Mouse (Mus musculus) T-cell, adult 2 months (primary cell): Measurements from ENCODE around the gene Mfsd10.
A peak's percentile ranks its signal among the peaks of the same experiment; 100 is the strongest.

ENCODE experiments used
- DNase-seq: peaks from one replicate; pipeline ENCODE4 v3.0.0; 2022; ENCODE audit warnings: low spot score

The Mfsd10 gene

DNA sequence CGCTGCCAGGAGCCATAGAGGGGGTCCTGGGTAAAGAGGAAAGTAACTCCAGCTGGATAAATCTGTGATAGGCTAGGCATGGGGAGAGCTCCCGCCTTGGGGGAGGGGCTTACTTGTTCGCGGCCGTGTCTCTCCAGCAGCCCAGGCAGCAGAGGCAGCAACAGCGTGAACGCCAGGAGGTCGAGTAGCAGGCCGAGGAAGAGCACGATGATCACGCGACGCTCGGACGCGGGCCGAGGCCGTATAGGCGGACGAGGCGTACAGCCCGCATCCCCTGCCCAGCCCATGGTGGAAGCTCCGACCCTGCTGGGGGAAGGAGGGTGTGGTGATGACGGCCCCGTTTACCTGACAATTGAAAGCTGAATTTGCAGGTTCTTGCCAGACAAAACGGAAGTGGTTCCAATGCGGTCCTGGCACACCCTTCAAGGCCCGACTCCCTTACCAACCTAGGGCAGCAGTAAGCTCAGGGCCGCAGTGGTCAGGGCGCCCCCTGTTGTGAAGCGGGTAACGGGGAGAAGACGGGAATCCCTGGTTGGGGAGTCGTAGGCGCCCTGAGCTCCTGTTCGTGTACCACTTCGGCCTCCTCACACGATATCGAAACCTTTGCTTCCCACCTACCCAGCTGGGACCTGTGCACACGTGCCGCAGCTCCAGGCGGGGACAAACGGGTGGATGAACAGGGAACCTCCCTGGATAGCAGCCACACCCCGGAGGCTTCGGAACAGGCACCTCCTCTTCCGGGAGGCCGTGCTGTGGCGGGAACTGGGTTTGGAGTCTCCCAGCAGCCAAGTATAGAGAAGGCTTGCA is at the start of gene Mfsd10:
Gene Mfsd10, minus strand, starts transcription at position 732 of the 807 bp plus-strand sequence.
- DNase-seq: peak; percentile 73

DNA sequence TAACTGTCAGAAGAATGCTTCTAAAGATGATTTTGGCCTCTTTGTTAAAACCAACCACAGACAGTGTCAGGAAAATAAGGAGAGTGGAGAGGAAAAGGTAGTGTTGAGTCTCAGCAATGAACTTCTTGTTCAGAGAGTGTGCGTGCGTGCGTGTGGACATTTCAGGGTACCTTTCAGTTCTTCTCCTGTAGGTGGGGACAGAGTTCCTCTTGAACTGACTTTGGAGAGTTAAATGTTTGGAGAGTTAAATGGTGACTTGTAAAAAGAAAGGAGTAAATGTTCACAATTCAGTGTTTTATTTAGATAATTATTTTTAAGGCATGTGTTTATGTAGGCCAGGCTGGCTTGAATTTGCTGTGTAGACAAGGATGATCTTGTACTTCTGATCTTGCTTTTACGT is 33.3 kb upstream of the Mfsd10 start:
- no peak for DNase-seq

DNA sequence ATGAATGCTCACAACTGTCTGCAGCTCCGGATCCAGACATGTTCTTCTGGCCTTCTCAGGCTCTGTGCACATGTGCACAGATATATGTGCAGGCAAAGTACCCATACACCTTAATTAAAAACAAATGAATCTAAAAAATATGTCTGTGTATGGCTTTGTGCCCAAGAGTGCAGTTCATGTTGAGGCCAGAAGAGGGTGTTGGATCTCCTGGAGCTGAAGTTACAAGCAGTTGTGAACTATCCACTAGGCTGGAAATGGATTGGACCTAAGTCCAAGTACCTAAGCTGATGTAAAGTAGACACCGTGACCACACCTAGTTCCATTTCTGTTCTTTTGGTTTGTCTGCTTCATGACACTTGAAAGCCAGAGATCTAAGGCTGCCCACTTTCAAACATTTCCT is 32.5 kb upstream of the Mfsd10 start:
- DNase-seq: no peak

DNA sequence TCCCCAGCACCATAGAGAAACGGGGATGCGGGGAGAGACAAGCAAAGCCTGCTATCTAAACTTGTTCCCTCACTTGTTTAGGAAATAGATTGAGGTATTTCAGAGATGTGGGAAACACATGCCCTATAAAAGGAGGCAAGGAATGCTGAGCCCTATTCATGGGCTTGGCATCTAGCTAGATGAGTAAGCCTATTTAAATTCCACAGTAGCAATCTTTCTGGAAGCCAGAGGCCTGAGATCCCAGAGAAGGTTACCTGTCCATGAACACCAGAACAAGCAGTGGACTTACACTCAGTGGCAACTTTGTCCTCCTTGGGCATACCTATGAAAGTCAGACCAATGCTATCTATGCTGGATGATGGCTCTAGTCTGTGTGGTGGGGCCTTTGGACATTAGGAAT is 26.2 kb upstream of the Mfsd10 start:
- DNase-seq: no peak

DNA sequence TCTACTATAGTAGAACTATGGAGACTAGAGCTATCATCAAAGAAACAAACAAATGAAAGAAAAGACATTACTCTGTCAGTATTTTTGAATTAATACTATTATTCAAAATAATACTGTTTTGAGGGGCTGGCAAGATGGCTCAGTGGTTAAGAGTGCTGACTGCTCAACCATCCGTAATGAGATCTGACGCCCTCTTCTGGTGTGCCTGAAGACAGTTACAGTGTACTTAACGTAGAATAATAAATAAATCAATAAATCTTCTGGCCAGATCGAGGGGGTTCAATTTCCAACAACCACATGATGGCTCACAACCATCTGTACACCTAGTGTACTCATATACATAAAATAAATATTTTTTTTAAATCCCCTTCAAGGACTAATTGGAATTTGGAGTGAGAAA is 24.9 kb upstream of the Mfsd10 start:
- DNase-seq: no peak

DNA sequence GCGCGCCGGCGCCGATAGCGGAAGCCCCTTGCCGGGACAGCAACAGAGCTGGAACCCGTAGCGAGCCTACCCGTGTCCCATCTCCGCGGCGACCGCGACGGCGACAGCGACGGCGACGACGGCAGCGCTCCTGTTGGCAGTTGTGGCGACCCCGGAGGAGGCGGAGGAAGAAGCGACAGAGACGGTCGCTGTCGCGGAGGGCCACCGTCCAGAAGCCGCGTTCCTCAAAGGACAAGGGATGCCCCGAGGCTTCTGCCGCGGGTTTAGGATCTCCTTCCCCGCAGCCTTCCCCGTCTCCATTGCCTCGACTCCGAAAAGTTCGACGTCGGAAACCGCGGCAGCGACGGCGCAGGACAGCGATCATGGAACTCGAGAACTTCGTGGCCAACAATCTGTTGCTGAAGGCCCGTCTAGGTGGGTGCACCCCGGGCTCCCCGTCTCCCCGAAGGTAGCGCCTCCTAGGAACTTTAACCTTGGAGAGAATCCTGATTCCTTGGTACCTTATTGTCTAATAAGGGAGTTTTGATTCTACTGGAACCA is 23.6 kb upstream of the Mfsd10 start:
- no peak for DNase-seq

DNA sequence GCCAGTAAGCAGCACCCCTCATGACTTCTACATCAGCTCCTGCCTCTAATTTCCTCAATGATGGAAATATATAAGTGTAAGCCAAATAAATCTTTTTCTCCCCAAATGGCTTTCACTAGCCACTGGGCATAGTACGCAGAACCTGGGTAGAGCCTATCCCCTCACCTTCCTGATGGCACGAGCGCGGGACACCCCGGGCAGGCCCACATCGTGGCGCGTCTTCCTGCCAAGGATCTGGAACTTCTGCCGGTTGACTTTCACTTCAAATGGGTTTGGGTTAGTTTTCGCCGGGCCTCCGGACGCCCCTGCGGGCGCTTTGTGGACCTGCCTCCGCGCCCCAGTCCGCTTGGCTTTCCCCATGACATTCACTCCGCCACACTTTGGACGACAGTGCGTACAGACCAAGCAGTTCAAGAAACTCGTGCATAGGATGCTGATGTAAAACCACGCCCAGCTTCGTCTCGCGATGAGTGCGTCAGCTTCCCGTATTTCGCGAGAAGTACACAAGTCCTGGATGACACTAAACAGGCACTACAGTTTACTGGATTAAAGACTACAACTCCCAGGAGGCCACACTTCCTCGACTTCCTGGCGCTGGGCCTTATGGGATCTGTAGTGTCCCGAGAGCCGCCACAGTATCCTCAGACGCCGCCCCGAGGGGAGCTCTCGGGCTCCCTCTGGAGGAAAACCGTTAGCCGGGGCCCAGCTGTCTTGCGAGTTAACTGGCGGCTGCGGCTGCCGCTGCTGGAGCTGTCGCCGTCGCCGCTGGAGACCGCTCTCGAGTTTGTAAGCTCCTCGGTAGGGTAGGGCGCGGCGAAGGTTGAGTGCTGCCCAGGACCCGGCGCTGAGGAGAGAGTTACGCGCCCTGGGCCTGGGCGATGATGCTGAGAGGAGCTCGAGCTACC is 22.9 kb upstream of the Mfsd10 start, which contains the start of the genes Nop14 and Grk4:
Gene Nop14, minus strand, starts transcription at position 463 of the 905 bp plus-strand sequence.
Gene Grk4, plus strand, starts transcription at position 694 of the 905 bp plus-strand sequence.
- DNase-seq: peak; percentile 99

DNA sequence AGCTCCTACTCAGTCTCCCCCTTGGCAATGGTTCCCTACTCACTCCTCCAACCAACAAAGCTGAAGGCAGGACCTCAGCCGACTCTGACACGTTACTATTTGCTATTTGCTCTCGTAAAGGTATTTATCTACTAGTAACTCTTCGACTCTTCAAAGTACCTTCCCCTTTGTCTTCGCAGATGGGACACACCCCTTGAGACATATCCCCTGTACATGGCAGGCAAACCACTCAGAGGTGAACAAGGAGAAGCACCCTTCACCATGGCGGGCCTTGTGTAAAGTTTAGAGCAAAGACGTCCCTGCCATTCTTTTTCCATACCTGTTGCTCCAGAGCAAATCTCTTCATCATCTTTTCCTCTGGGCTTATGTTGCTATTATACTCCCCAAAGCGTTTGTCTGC is 20.5 kb upstream of the Mfsd10 start:
- no peak for DNase-seq

DNA sequence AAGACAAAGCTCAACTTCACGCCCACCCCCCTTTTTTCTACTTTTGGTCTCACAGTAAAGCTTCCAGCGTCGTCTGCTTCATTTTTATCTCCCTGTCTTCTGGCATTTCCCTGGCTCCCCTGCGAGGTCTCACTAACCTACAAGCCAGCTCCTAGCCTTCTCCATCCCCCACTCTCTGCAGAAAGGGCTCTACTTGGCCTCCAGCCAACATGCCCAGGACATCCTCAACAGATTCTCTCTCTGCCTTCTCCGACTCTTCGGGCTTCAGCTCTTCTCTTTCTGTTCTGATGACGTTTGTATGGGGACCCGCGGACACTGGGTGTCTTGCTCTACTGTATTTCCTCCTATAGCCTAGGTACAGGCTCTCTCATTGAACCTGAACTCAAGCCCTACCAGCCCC is 17.9 kb upstream of the Mfsd10 start:
- no peak for DNase-seq

DNA sequence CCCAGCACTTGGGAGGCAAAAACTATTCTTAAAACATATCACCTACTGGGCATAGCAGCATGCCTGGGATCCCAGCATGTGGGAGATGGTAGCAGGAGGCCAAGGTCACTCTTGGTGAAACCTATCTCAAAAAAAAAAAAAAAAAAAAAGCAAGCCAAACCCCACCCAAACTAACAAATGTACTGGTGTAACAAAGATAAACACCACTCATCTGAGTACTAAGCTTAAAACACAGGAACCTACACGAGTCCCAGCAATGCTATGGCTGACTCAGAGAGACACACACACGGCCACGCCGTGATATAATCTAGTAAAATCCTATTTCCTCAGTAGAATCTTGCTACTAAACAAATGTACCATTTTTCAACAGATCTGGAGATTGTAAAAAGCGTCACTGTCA is 15.9 kb upstream of the Mfsd10 start:
- no peak for DNase-seq

DNA sequence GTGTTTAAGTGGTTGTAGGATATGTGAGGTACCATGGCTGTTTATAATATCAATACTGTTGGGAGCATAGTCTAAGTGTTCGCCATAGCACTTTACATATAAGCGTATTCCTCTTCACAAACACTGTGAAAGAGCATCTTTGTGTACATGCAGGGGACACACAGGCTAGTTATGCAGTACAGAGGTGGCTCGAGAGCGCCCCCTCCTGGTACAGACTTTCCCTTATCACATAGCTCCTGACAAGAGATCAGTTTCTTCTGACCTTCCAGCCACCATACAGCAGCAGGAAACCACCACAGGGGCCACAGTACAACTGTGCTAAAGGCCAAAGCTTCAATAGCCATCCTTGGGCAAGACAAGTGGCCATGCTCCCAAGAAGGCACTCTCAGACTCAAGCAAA is 10.6 kb upstream of the Mfsd10 start:
- peak; percentile 75 for DNase-seq

DNA sequence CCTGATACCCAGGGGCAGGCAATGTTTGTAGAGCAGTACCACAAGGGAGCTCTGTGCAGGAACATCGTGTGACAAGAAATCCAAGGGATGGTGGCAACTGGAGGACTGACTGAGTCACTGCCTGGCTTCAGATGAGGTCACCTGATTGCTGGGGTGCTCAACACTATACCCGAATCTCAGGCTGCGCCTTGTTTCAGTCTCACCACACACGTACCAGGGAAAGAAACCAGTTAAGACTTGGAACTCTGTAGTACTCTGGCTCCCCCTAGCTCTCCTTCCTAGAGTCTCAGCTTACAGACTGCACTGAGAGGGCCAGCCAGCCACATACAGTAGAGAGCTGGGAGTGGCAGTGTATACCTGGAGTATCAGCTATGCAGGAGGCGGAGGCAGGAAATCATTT is 5.9 kb upstream of the Mfsd10 start:
- peak; percentile 46 for DNase-seq

DNA sequence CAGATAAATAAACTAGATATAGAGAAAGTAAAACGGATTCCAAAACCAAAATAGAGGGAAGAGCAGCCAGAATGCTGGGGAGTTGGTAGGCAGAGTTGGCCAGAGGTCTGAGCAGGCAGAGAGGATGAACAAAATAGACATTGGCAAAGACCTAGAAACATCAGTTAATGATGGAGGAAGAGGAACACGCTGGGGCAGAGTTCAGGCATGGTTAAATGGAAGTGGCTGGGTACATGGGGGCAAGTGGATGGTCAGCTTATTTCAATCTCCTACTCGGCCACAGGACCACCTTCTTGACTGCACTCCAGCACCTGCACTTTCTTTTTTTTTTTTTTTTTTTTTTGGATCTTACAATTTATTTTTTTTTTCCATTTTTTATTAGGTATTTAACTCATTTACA is 5.0 kb upstream of the Mfsd10 start:
- no peak for DNase-seq

DNA sequence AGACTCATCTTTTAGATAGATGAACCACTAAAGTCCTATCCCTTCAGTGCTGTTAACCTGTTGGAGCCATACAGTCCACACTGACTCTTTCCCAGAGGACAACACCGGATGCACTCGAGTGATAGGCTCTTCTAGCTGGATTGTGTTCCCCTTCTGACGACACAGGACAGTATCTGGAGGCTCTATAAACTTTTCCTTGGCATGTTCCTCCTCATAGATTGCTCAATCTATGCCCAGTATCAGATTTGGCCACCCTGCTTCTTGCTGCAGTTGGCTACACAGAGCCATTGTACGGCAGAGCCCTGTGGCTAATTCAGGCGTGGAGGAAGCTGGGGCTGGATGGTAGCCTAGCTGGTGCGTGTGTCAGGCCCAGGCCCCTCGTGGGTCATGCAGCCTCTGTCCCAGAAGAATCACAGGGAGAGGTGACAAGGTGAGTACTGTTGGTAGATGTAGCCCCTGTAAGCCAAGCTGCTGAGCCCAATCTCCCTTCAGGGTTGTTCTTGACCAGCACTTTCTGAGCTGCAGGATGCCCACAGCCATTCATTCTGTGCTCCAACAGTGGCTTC is 662 bp upstream of the Mfsd10 start:
- no peak for DNase-seq

DNA sequence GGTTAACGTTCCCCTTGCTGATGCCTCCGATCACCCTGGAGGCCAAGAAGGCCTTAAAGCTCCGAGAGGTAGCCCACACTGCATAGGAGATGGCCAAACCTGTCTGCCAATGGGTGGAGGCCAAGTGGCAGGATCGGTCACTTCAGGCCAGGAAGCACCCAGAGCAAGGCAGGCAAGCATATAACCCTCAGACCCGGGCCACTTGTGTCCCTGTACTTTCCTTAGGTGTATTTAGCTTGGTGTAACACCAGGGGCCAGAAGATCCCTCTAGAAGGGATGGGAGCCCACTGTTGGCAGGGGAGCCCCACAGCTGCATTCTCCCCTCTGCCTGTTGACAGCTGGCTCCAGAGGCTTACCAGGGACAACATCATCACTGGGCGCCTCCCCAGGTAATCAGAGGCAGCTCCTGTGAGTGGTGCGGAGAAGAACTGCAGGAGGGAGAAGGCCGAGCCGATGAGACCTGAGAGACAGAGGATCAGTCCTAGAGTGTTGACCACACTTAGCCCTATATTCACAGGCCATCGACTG is 1.3 kb downstream of the Mfsd10 start:
- DNase-seq: no peak

DNA sequence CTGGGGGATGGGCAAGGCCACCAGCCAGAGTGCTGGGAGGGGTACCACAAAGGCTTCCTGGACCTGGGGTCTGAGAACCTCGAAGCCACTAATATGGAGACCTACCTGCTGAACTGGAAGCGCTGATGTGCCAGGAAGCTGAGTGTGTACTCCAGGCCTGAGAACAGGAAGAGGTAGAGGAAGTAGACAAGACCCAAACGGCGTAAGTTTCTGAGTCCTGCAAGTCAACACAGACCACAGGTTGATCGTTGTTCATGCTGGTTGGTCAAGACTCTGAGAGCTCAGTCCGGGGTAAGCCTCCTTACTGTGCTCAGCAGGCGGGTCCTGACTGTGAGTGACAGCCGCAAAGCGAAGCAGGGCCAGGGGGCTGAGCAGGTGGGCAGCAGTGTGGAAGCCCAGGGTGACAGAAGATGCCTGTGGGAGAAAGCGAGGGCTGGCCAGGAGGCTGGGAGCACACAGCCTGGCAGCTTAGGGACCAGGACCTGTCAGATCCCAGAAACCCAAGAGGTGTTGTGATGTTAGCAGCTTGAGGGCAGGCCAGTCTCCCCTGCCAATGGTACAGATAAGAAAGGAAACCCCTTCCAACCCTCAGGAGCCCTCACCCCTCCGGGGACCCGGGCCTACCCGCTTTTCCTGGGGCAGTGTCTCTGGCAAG is 2.1 kb downstream of the Mfsd10 start:
- DNase-seq: peak; percentile 19

DNA sequence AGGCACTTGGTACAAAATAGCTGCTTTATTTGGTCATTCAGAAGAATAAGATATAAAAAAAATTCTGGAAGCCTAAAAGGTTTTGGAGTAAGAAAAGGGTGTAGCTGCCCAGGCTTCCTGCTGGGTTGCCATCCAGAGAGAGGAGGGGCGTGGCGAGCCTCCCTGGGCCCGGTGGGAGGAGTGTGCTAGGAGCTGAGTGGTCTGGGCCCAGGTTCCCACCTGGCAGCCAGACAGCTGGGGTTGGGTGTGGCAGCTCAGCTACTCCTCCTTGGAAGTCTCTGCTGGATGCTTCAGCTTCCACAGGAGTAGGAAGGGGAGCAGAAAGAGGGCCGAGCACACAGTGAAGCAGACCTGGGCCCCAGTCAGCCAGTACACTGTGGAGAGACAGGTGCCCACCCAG is 3.4 kb downstream of the Mfsd10 start:
- no peak for DNase-seq

DNA sequence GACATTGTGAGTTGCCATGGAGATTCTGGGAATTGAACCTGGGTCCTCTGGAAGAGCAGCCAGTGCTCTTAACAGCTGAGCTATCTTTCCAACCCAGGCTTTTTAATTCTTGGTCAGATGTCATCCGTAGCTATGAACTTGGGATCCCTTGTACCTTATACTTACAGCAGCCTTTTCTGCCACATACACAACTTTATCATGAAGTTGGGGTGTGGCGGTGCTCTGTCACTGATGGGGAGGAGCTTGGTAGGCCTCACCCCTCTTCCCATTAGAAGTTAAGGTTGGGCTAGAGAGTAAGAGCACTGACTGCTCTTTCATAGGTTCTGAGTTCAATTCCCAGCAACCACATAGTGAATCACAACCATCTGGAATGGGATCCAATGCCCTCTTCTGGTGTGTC is 4.0 kb downstream of the Mfsd10 start:
- DNase-seq: no peak

DNA sequence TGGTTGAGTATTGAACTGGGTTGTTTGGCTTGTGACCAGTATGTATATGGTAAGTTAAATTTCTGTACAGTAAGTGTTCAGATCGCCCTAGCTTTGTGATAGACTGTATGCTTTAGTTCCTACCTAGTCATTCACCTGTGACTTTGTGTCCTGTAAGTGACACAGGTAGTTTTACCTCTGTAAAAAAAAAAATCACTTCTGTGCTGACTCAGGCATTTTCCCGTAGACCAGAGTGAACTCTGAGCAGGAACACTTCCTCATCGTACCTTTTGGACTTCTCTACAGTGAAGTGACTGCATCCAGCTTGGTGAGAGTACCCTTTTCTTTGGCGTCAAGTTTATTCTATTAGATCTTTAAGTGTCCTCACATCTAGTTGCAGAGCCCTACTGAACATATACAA is 27.0 kb downstream of the Mfsd10 start:
- DNase-seq: no peak

DNA sequence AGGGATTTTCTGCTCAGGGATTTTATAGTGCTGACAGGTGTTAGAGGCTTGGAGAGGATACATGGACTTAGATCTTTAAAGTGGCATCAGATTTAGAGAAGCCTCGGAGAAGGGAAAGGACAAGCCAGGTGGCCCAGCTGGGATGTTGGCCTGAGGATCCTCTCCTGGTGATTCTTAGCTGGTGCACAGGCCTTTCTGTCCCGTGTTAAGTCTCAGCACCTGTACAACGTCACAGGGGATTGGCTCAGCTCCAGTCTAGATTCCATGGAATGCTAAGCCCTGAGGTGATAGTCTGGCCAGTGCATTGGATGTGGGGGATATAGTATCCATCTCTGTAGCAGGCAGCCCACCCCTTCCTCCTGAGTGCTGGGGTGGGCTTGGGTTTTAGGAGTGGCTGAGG is 28.8 kb downstream of the Mfsd10 start:
- no peak for DNase-seq

DNA sequence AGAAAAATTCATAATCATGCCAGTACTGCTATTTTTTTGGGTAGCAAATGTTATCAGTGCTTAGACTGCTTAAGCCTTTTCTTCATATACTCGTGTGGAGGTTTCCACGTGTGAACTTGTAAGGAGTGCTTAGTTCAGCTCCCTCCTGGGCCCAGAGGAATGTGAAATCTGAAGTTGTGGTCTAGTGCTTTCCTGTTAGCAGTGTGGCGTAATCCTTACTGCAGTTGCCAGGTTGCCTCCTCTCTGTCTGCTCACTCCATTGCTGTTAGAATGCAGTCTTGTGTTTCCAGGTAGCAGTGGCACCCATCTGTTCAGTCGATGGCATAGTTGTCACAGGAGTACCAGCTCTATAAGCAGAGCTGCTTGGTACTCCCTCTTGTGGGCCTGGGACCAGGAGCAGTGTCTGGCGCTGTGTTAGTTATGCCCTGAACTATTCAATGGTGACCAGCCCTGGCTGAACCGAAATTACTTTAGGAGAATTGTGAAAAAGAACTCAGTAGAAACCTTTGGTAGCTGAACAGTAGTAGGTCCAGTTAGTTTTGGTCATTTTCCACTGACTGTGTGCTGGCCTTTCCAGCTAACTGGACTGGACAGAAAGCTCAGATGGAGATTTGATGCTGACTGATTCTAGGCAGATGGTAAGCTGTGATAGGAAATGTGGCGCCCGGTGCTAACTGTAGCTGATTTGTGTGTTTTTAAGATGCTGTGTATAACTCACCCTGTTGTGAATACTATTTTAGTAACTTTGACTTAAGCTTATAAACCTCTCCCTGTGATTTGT is 29.7 kb downstream of the Mfsd10 start:
- DNase-seq: no peak
